In the genomic region with DNA sequence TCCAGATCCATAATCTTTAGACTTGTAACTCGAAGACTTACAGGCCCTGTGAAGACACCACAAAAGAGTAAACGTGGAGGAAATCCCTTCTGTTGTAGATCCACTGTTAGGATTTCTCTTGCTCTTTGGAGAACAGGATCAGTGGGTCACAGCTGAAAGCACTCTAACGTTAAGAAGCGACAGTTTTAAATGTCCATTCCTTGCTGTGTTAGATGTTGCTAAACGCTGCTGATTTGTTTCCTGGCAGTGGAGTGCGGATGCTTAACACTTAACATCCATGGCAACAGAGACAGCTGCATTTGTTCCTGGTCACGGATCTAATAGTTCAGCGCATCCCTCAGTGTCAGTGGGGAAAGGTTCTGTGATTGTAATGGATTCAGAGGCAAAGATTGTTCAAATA, we compare ENCODE assay signal across 15 mouse cellular contexts. TPM values are rescaled to one million over a fixed set of nuclear protein-coding genes. Genes with fewer than 3 reads are reported as not detected.
"Had no signal": no experiment of that assay in that cellular context is flagged by ENCODE, and none has a peak within 500 bp of the region (broad histone marks: within the 10 kb centered on the region; RNA-seq: fewer than 3 reads in every experiment).

No protein-coding gene starts in this region.

- ATAC-seq: midbrain, embryonic 15.5 days had no signal

- H3K27ac ChIP-seq: left cerebral cortex, adult 2 months; limb, embryonic 10.5 days; liver, embryonic 15.5 days; lung, embryonic 15.5 days; macrophage; midbrain, embryonic 15.5 days; neural tube, embryonic 12.5 days; stomach, postnatal 0 days had no signal

- H3K4me3 ChIP-seq: left cerebral cortex, adult 2 months; limb, embryonic 10.5 days; liver, embryonic 15.5 days; lung, embryonic 15.5 days; megakaryocyte, embryonic 14.5 days; midbrain, embryonic 15.5 days; neural tube, embryonic 12.5 days had no signal

- H3K4me1 ChIP-seq: limb, embryonic 10.5 days; liver, embryonic 15.5 days; lung, embryonic 15.5 days; megakaryocyte, embryonic 14.5 days; midbrain, embryonic 15.5 days; neural tube, embryonic 12.5 days had no signal

- DNase-seq: kidney, postnatal 25 days; thymus, postnatal 4 days had no signal

- H3K9me3 ChIP-seq: limb, embryonic 10.5 days; liver, embryonic 15.5 days; lung, embryonic 15.5 days; megakaryocyte, embryonic 14.5 days; midbrain, embryonic 15.5 days; neural tube, embryonic 12.5 days had no signal

- H3K27me3 ChIP-seq: liver, embryonic 15.5 days; lung, embryonic 15.5 days; midbrain, embryonic 15.5 days; neural tube, embryonic 12.5 days had no signal

- H3K36me3 ChIP-seq: limb, embryonic 10.5 days; liver, embryonic 15.5 days; lung, embryonic 15.5 days; midbrain, embryonic 15.5 days; neural tube, embryonic 12.5 days had no signal

- H3K9ac ChIP-seq: liver, embryonic 15.5 days; lung, embryonic 15.5 days; midbrain, embryonic 15.5 days; neural tube, embryonic 12.5 days had no signal

- H3K4me2 ChIP-seq: liver, embryonic 11.5 days; liver, embryonic 15.5 days; lung, embryonic 15.5 days; midbrain, embryonic 11.5 days; midbrain, embryonic 15.5 days; neural tube, embryonic 12.5 days had no signal

RNA-seq across cellular contexts. Expression of gene Krt25, which starts 6.2 kb away (rescaled TPM):
- polyA plus RNA-seq: kidney, embryonic 14.5 days; limb, embryonic 10.5 days; limb, embryonic 14.5 days; liver, embryonic 11.5 days; liver, embryonic 15.5 days; lung, embryonic 15.5 days; macrophage; midbrain, embryonic 11.5 days had no signal

RNA-seq across cellular contexts. Expression of gene Krt26, which starts 21.2 kb away (rescaled TPM):
- polyA plus RNA-seq: kidney, embryonic 14.5 days; limb, embryonic 10.5 days; limb, embryonic 14.5 days; liver, embryonic 11.5 days; liver, embryonic 15.5 days; lung, embryonic 15.5 days; macrophage; stomach, postnatal 0 days had no signal

RNA-seq across cellular contexts. Expression of gene Krt24, which starts 31.5 kb away (rescaled TPM):
- polyA plus RNA-seq: kidney, embryonic 14.5 days; liver, embryonic 11.5 days; liver, embryonic 15.5 days; lung, embryonic 15.5 days; macrophage; midbrain, embryonic 11.5 days; midbrain, embryonic 15.5 days; stomach, postnatal 0 days had no signal

RNA-seq across cellular contexts. Expression of gene Krt27, which starts 34.4 kb away (rescaled TPM):
- polyA plus RNA-seq: kidney, embryonic 14.5 days; limb, embryonic 10.5 days; limb, embryonic 14.5 days; liver, embryonic 11.5 days; liver, embryonic 15.5 days; lung, embryonic 15.5 days; macrophage; midbrain, embryonic 11.5 days; neural tube, embryonic 12.5 days; stomach, postnatal 0 days had no signal

RNA-seq across cellular contexts. Expression of gene Krt28, which starts 58.2 kb away (rescaled TPM):
- polyA plus RNA-seq: liver, embryonic 11.5 days; liver, embryonic 15.5 days; macrophage; stomach, postnatal 0 days had no signal
